Mouse (Mus musculus): ENCODE measurements around the gene Mif.

DNA sequence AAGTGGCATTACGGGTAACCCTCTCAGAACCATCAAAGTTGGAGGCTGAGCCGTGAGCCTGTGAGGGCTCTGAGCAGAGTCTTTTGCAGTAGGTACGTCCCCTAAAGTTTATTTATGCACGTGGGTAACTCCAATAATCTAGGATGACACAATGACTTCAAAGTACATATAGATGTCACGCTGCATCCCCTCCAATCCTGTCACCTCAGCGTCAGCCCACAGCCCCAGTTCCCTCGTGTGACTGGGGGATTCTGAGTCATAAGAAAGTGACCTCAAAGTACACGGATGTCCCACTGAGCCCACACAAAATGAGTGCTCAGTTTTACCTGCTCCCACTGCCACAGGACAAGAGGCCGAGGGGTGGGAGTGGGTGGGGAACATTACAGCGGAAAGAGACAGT, 20.9 kb downstream of the Mif start:
- TF ChIP-seq CTCF (IDR thresholded peaks at IDR 0.05; ENCODE audit: low read depth) = no peak
- no peak for TF ChIP-seq EP300 (optimal IDR thresholded peaks at IDR 0.05)

Measured in stomach, postnatal 0 days (tissue).